Mouse (Mus musculus) macrophage (primary cell): Measurements from ENCODE around the gene Phc3. TPM values are rescaled to one million over a fixed set of nuclear protein-coding genes. Genes with fewer than 3 reads are reported as not detected.

Experiments used
- H3K27ac ChIP-seq: fragments of 350-480 bp; formaldehyde crosslinking; 2 replicates; pipeline ENCODE4 v1.9.0; 2021
- H3K36me3 ChIP-seq: fragments of 350-480 bp; formaldehyde crosslinking; 2 replicates; pipeline ENCODE4 v1.9.0; 2021; ENCODE audit errors: inconsistent target
- H3K4me3 ChIP-seq: fragments of 350-480 bp; formaldehyde crosslinking; 2 replicates; pipeline ENCODE4 v1.9.0; 2021; ENCODE audit errors: inconsistent target
- H3K79me2 ChIP-seq: fragments of 350-480 bp; formaldehyde crosslinking; 2 replicates; pipeline ENCODE4 v1.9.0; 2021; ENCODE audit errors: inconsistent target
- WGBS: methylation state at CpG from one replicate; pipeline ENCODE4 v1.1.7; 2026; ENCODE audit warnings: inconsistent platforms; ENCODE audit not compliant: missing documents; 5-methylcytosine and 5-hydroxymethylcytosine counted together
- polyA plus RNA-seq: library from polyadenylated mRNA; stranded (reverse); fragments of 250-400 nt; gene quantifications from 3 replicates; pipeline ENCODE4 v1.2.4, GENCODE M21; 2018; ENCODE audit warnings: inconsistent platforms

The Phc3 gene
- polyA plus RNA-seq, 1 experiment from 2014 or later, result 15.8 TPM

- Histone ChIP-seq H3K27ac (no peak overlapping the region), H3K36me3 (no peaks in the 10 kb centered on the region), H3K4me3 (no peak overlapping the region), H3K79me2 (peaks cover 22% of the 10 kb centered on the region)
Observed at GRCm38 (mm10) chr3:30993066-30993573, 23.9 kb upstream of the Phc3 start.

DNA sequence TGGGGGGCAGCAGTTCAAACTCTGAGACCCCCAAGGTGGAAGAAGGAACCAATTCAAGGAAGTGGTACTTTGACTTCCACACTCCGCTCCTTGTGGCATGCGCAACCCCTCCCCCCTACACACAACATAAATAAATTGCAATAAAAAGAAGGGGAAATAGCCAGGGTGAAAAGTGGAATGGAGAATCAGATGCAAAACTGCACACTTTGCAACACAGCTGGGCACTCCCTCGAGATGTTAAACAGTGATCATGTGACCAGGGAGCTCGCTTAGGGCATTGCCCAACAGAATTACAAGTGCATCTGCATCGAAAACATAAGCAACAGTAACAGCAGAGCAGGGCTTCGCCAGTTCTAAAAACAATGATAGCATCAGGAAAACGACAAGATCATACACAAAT lies 22.9 kb upstream of the Phc3 start:
- peaks cover 12% of the 10 kb centered on the region; the same call in 1 of the 2 replicates for H3K79me2 ChIP-seq
- no peak overlapping the region for H3K4me3 ChIP-seq
- no peaks in the 10 kb centered on the region for H3K36me3 ChIP-seq
- 40% methylated on average over 7 of the region's 7 CpGs for WGBS
- H3K27ac ChIP-seq, result no peak overlapping the region

DNA sequence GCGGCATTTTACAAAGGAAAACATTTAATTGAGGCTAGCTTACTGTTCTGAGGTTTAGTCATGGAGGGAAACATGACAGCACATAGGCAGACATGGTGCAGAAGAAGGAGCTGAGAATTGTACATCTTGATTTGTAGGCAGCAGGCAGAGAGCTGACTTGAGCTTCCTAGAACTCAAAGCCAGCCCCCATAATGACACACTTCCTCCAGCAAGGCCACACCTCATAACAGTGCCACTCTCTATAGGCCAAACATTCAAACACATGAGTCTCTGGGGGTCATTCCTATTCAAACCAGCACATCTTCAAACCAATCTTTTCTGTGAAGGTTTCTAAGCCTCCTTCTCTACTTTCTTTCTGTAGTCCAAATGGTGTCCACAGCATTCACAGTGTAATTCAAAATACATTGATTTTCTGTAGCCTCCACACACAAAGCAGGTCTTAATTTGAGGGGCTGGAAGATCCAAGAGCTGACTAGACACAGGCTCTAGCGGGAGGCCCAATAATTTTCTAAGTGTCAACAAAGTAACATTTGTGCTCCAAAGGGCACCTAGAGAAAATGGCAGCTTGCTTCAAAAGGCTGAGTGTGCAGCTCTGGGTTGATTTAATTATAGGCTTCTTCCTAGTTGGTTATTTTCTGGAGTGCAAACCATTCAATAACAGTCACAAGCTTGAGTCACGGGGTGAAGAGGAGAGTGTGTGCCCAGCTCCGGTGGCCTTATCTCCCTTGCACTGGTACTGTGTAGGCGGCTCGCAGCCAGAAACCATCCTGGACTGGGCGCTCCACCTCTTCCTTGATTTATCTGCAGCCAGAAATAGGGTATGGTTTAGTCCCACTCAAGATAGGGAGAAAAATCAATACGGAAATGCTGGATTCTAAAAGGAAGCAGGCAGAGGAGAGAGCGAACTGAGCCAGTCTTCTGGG lies 18.4 kb upstream of the Phc3 start:
- 92% methylated on average over 9 of the region's 9 CpGs for WGBS
- Histone ChIP-seq H3K4me3 (no peak overlapping the region), H3K36me3 (no peaks in the 10 kb centered on the region), H3K27ac (no peak overlapping the region), H3K79me2 (no peaks in the 10 kb centered on the region)

- 95% methylated on average over 8 of the region's 8 CpGs for WGBS
Observed at GRCm38 (mm10) chr3:30982924-30983536, 13.8 kb upstream of the Phc3 start.

GRCm38 (mm10) chr3:30981616-30982380 lies 12.6 kb upstream of the Phc3 start:
- Histone ChIP-seq H3K27ac (no peak overlapping the region), H3K79me2 (no peaks in the 10 kb centered on the region), H3K36me3 (no peaks in the 10 kb centered on the region), H3K4me3 (no peak overlapping the region)
- WGBS, result 79% methylated on average over 5 of the region's 5 CpGs

More at GRCm38 (mm10) chr3:30982924-30983536, 13.8 kb upstream of the Phc3 start:
- H3K36me3 ChIP-seq, result no peaks in the 10 kb centered on the region
- H3K27ac ChIP-seq, result no peak overlapping the region
- H3K4me3 ChIP-seq, result no peak overlapping the region
- H3K79me2 ChIP-seq, result no peaks in the 10 kb centered on the region

DNA sequence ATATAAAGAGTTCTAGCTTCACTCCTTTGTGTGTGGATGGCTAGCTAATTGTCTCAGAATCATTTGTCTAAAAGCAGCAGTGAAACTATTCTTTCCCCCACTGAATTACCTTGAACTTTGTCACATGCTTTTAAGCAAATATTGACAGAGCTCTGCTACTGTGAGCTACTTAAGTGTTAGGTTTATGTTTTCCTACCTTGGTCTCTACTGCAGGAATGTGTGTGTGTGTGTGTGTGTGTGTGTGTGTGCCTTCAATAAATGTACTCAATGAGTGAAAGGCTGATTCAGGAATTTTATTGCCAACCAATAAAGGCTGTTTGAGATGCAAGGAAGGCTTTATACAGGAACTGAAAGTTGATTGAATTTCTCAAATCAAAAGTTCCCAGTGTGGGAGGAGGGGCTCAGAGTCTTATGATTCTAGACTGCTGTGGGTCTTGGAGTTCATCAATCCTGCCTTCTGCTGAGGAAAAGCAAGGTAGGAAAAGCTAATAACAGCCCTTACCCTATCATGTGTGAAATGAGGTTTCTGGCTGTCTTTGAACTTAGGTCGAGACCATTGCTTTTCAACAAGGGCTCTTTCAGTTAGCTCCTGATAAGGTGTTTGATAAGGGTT lies 7.9 kb upstream of the Phc3 start:
- Histone ChIP-seq H3K27ac (no peak overlapping the region), H3K36me3 (no peaks in the 10 kb centered on the region), H3K4me3 (no peak overlapping the region), H3K79me2 (no peaks in the 10 kb centered on the region)
- 89% methylated on average over 1 of the region's 1 CpGs for WGBS

DNA sequence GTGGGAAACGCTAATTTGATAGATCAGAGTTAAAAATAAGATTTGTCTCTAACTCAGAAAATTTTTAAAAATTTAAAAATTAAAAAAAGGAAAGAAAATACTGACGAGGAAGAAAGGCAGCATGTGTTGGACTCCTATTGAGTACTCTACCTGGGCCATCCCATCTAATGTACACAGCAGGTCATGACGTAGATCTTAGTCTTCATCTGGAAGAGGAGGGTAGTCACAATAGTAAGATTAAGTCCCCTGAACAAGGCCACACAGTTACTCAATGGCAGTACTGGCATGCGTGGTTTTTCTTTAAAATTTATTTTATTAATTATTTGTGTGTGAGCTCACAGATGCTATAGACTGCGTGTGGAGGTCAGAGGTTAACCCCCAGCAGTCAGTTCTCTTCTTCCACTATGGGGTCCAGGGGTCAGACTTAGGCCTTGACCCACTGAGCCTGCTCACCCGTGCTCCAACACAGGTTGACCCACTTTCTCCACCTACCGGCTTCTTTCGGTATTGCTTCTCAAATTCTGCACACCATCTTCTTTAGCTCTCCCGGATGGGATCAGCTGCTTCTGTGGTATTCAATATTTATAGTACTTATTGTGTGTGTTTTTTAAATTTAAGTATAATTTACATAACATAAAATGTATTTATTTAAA lies 6.0 kb upstream of the Phc3 start:
- 34% methylated on average over 8 of the region's 9 CpGs for WGBS
- H3K79me2 ChIP-seq, result no peaks in the 10 kb centered on the region
- H3K27ac ChIP-seq, result no peak overlapping the region
- H3K36me3 ChIP-seq, result no peaks in the 10 kb centered on the region
- no peak overlapping the region for H3K4me3 ChIP-seq

DNA sequence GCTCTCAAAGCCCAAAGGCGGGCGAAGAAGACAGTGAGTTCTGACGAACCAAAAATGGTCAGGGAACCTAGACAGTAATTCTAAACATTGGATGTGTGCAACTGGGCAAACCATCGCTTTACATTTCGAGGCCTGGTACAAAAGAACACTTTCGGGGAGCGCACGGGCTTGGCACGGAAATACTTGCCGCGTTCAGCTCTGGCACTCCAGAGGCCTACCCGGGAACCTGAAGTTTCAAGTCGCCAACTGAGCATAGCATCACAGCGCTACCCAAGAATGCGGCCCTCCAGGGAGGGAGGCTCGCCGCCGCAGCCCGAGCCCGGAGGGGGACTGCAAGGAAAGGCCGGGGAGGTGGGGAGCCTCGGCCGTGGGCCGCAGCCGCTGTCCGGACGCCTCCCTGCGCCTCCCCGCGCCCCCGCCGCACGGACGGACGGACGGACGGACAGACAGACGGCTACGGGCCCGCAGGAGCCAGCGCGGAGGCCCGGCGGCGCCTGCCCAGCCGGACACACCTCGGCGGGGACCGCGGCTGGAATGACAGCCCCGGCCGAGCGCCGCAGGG lies 603 bp downstream of the Phc3 start:
- Histone ChIP-seq H3K36me3 (peaks cover 23% of the 10 kb centered on the region), H3K27ac (peak overlapping the region; percentile 19), H3K79me2 (peaks cover 50% of the 10 kb centered on the region), H3K4me3 (peak overlapping the region; percentile 58)
- 1% methylated on average over 53 of the region's 54 CpGs for WGBS

GRCm38 (mm10) chr3:30965644-30966043 lies 3.6 kb downstream of the Phc3 start:
- peaks cover 72% of the 10 kb centered on the region for H3K79me2 ChIP-seq
- H3K36me3 ChIP-seq, result peaks cover 49% of the 10 kb centered on the region
- WGBS, result 91% methylated on average over 13 of the region's 13 CpGs
- no peak overlapping the region for H3K27ac ChIP-seq
- H3K4me3 ChIP-seq, result no peak overlapping the region

DNA sequence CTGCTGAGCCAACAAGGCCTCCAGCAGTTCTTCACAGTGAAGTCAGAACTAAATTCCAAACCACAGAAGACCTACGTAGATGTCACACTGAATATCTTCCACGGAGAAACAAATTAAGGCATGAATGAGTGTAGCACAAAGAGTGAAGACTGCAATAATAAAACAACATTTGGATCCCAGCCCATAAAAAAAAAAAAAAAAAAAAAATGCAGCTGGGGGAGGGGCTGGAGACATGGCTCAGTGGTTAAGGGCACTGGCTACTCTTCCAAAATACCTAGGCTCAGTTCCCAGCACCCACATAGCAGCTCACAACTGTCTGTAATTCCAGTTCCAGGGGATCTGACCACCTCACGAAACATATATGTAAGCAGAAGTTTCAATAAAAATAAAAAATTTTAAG lies 5.0 kb downstream of the Phc3 start:
- Histone ChIP-seq H3K4me3 (no peak overlapping the region), H3K36me3 (peaks cover 63% of the 10 kb centered on the region), H3K27ac (no peak overlapping the region), H3K79me2 (peaks cover 72% of the 10 kb centered on the region)
- WGBS, result 100% methylated on average over 3 of the region's 3 CpGs

DNA sequence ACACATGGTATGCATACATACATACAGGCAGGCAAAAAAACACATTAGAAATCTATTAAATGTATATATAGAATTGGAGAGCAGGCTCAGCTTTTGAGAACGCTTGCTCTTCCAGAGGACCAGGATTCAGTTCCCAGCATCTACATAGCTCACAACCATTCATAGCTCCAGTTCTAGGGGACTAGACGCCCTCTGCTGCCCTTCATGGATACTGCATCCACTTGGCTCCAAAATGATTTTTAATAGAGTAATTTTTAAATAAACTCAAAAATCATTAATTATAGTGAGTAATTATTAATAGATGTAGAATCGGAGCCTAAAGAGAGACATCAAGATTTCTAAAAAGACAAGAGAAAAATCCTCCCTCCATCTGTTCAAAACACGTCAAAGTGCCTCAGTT lies 6.1 kb downstream of the Phc3 start:
- peaks cover 67% of the 10 kb centered on the region for H3K79me2 ChIP-seq
- 98% methylated on average over 4 of the region's 4 CpGs for WGBS
- peaks cover 73% of the 10 kb centered on the region for H3K36me3 ChIP-seq
- H3K4me3 ChIP-seq, result no peak overlapping the region
- H3K27ac ChIP-seq, result no peak overlapping the region

- H3K79me2 ChIP-seq, result peaks cover 37% of the 10 kb centered on the region; the same call in 1 of the 2 replicates
- H3K36me3 ChIP-seq, result peaks cover 79% of the 10 kb centered on the region
- no peak overlapping the region for H3K4me3 ChIP-seq
- 96% methylated on average over 7 of the region's 7 CpGs for WGBS
- H3K27ac ChIP-seq, result no peak overlapping the region
Observed at GRCm38 (mm10) chr3:30959868-30960831, 9.1 kb downstream of the Phc3 start.

DNA sequence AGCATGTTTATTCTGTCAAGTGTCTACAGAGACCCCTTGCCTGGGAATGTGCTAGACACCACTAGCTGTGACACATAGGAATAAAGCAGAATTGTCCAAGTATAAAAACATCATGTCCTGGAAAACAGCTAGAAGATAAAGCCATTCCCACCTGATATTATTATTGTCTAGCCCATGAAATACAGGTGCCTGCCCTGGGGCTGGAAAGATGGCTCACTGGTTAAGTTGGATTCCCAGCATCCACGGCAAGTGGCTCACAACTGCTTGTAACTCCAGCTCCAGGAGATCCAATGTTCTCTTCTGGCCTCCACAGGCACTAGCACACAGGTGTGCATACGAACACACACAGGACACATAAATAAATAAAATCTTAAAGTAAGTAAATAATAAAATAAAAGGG lies 10.5 kb downstream of the Phc3 start:
- 95% methylated on average over 2 of the region's 2 CpGs for WGBS

More for the DNA sequence above, 10.5 kb downstream of the Phc3 start:
- peaks cover 78% of the 10 kb centered on the region for H3K36me3 ChIP-seq
- no peak overlapping the region for H3K27ac ChIP-seq
- H3K79me2 ChIP-seq, result peaks cover 23% of the 10 kb centered on the region; the same call in 1 of the 2 replicates
- no peak overlapping the region for H3K4me3 ChIP-seq
